Mouse (Mus musculus): ENCODE data around the gene Lars2.
A peak's percentile ranks its signal among the peaks of the same experiment; 100 is the strongest.

The Lars2 gene

DNA sequence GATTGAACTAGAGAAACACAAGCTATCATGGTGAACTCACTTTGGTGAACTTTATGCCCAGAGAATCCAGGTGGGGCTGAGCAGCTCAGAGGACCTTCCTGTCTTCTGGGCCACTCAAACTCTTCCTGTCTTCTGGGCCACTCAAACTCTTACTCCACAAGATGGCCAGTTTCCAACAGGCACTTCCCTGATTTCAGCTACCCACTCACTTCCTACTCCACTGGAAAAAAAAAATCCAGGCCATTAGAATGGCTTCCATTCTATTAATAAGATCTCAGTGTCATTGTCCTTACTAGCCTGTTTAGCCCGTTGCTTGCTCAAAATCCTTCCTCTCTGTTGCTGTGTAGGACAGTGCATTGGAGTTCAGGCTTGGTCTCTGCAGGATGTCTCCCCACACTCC lies 108.8 kb downstream of the Lars2 start:
- no peak for DNase-seq (ENCODE audit: low spot score in 2 of 2)

DNA sequence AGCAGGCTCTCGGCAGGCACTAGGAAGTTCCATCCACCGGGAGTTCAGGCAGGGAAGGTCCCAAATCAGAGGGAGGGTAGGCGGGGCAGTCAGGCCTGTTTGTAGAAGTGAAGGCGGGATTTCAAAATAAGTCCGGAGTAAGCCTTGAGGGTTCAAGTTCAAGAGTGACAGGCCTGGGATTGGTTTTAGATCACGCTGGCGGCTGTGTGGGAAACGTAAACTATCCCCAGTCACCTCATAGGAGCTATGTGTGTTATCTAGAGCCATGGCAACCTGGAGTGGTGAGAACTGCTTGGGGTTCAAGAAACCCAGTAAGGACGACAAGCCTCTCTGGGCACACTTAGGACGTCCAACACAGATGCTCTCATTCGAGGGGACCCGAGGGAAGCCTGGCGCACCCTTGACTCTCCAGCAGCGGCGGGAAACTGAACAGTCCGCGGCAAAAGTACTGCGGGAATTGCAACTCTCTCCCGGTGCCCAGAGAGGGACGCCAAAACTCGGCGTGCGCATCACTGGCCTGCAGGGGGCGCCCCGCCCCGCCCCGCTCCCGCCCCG lies 111.4 kb downstream of the Lars2 start:
- DNase-seq (ENCODE audit: low spot score in 2 of 2): peak; percentile 36 to 50

DNA sequence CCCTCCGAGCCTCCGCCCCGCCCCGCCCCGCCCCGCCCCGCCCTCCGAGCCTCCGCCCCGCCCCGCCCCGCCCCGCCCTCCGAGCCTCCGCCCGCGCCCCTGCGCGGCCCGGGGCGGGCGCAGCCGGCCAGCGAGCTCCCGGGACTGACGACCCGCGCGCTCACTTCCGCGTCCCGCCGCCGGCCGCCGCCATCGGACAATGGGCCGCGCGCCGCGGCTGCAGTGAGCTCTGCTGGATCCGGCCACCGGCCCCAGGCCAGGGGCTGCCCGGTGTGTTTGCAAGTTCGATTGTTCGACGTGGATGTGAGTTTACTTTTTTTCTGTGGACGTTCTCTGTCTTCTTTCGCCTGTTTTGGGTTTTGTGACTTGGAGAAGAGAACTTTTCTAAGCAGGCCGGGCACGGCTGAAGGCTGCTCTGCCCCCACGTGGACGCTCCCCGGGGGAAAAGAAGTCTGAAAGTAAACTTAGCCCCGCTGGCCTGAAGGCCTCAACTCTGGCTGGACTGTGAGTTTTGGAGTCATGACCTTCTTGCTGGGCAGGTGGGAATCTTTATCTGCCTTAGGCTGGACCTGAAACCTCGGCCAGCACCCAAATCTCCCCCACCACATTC lies 112.0 kb downstream of the Lars2 start, which contains the start of gene Limd1:
Gene Limd1 (plus strand): TSS at position 121 of the 610 bp plus-strand sequence.
- DNase-seq (ENCODE audit: low spot score in 2 of 2): peak; percentile 47 to 63

DNA sequence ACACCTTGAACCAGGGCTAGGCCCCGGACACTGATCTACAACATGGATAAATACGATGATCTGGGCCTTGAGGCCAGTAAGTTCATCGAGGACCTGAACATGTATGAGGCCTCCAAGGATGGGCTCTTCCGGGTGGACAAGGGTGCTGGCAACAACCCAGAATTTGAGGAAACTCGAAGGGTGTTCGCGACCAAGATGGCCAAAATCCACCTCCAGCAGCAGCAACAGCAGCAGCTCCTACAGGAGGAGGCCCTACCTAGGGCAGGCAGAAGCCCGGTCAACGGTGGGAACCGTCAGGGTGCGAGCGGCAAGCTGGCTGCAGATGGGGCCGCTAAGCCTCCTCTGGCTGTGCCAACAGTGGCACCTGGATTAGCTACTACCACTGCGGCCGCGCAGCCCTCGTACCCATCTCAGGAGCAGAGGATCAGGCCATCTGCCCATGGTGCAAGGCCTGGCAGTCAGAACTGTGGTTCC lies 112.5 kb downstream of the Lars2 start:
- DNase-seq (ENCODE audit: low spot score in 2 of 2): peak; percentile 20 to 22

DNA sequence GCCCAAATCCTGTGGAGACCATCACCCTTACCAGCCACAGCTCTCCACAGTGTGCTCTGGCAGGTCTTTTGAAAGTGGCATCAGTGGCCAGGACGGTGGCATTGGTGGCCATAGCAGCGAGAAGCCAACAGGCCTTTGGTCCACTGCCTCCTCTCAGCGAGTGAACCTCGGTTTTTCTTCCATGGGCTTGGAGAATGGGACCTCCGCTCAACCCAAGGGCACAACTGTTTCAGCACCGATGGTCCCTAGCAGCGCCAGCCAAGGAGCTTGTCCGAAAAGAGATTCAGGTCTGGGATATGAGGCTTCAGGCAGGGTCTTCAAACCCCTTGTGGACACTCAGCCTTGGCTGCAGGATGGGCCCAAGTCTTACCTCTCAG lies 113.1 kb downstream of the Lars2 start:
- no peak for DNase-seq (ENCODE audit: low spot score in 2 of 2)

DNA sequence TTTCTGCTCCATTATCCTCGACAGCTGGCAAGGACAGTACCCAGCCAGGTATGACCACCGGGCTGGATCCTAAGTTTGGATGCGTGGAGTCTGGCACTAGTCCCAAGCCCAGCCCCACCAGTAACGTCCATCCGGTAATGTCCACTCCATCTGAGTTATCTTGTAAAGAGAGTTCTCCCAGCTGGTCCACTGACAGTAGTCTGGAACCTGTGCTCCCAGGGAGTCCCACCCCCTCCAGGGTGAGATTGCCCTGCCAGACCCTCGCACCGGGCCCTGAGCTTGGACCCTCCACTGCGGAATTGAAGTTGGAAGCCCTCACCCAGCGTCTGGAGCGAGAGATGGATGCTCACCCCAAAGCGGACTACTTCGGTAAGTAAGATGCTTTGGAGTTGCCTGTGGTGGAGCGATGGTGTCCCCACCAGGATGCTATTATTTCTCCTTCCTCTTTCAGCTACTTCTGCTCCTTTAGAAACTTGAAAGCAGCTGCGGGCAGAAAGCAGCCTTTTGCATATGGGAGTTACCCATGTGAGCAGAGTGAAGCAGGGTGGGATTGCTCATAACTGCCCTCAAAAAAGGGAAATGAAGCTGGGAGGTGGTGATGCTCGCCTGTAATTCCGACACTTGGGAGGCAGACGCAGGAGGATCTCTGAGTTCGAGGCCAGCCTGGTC lies 113.7 kb downstream of the Lars2 start:
- DNase-seq (ENCODE audit: low spot score in 2 of 2): peak in 1 of 2 experiments; percentile 29

DNA sequence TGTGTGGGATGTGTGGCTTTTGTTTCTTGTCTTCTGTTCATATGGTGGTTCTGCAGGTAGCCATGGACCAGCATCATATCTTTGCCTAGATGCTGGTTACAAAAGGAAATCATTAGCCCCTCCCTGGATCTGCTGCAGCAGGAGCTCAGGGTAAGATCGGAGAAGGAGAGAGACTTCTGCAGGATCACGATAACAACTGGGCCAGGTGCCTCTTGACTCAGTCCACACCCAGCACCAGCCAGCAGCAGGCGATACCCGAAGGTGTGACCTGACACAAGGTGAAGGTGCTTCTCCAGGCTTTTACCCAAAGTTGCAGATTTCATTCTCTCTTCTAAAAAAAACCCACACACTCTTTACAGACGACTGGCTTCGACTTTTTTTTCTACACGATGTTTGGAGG lies 114.4 kb downstream of the Lars2 start:
- peak; percentile 16 to 23 for DNase-seq (ENCODE audit: low spot score in 2 of 2)

DNA sequence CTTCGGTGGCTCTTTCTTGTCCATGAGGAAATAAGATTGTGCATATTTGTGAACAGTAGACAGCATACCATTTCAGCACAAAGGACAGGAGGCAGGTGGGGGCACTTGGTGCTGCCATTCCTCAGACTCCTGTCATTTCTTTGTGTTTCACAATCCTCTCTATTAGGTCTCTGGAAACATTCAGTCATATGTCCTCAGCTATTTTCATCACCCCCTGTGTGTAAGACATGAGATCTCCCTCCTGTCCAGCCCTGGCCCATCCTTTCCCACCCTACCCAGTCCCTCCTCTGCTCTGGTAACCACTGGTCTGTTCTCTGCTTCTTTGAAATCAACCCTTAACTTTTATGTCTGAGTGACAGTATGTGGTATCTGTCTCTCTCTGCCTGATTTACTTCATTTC lies 116.9 kb downstream of the Lars2 start:
- no peak for DNase-seq (ENCODE audit: low spot score in 2 of 2)

DNA sequence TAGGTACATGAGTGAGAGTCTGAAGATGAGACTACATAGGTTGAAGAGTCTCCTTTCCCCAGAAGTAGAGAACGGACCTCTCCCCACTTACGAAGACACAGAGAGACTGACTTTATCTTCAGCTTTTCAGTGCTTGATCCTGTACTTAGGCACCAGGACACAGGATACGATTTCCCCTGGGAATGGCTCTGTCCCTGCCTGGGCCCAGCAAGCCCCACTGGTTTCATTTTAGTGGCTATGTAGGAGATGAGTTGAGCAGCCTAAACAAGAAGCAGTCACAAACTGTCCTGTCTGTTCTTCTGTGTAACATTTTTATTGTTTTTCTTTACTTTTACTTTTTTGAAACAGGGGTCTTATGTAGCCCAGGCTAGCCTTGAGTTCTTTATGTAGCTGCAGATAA lies 118.1 kb downstream of the Lars2 start:
- no peak for DNase-seq (ENCODE audit: low spot score in 2 of 2)

DNA sequence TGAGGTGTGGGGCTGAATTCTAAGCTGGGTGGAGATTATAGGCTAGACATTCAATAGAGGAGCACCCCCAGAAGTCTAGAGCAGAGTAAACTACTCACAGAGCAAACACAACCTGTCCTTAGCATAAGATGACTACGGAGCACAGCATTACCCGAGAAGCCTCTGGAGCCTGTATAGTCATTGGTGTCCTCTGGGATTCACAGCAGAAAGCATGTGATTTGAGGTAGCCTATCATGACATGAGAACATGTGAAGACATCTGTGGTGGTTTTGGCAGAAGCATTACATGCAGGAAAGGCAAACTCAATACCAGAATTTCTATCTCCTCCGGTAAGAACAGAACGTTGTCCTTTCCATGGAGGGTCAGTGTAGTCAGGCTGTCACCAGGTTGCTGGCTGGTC lies 118.8 kb downstream of the Lars2 start:
- DNase-seq (ENCODE audit: low spot score in 2 of 2): no peak

DNA sequence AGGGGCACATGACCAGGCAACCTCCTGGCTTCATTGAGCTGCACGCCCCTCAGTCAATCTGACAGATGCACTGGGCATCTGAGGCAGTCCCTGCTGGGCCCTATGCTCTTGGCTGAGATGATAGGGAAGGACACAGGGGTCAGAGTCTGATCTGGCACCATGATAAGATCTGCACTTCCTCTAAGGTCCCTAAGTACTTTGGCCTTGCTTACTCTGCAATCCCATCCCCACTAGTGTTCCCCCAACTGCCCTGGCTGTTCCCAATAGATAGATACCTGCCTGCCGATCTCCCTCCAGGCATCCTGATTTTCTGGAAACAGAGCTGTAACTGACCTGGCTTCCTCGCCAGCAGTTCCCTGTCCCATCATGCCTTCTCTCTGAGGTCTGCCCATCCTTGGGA lies 119.9 kb downstream of the Lars2 start:
- no peak for DNase-seq (ENCODE audit: low spot score in 2 of 2)

DNA sequence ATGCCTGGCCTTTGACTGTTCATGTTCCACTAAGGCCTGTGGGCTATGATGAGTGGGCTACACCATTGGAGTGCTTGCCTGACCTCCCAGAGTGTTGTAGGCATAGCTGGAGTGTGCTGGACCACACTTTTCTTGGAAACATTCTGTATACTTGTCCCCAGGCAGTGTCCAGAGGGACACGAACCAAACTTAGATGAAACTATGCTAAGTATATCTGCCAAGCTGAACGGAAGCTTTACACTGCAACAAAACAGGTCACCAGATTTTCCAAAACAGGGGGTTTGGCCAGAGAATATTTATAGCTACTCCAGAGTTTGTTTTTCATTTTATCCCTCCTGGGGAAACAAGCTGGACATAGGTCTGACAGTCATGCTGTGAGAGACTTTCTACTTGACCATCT lies 122.3 kb downstream of the Lars2 start:
- no peak for DNase-seq (ENCODE audit: low spot score in 2 of 2)

DNA sequence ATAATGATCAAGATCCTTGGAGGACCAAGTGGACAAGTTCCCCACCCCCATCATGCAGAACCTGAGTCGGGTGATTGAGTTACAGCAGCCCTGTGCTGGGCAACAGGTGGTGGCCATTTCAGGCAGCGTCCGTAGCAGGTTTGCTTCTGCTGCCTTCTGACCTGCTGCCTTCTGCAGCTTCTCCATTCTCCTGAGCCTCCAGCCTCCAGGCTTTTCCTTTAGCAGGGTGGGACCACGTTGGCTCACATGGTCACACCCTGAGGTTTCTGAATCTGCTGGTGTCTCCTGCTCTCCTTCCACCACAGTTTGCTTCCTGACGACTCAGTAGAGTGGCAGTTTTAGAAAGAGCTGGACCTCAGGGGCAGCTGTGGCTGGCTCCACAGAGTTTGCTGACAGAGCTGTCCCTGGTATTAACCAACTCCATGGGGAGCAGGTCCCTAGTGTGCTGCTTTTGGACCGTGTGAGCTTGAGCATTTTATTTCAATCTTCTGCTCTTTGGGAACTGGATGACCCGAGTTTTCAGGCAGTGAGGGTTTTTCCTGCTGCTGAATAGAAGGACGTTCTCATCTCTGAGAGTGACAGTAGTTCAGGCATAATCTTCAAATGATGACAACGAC lies 123.1 kb downstream of the Lars2 start:
- no peak for DNase-seq (ENCODE audit: low spot score in 2 of 2)

DNA sequence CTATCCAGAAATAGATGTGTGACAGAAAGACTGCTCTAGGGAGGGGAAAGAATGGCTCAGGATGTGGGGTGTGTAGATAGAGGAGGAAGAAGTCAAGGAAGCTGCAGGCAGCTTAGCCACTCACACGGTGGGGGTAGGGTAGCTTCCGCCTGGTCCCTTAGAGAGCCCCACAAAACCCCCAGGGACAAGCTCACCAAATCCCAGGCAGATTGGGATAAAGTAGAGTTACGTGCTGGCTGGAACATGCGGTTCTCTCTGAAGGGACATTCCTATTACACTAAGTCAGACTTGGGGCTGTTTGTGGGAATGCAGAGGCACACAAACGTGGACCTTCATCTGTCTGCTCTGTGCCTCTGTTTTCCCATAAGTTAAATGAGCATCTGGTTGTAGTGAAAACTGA lies 124.2 kb downstream of the Lars2 start:
- DNase-seq (ENCODE audit: low spot score in 2 of 2): no peak

DNA sequence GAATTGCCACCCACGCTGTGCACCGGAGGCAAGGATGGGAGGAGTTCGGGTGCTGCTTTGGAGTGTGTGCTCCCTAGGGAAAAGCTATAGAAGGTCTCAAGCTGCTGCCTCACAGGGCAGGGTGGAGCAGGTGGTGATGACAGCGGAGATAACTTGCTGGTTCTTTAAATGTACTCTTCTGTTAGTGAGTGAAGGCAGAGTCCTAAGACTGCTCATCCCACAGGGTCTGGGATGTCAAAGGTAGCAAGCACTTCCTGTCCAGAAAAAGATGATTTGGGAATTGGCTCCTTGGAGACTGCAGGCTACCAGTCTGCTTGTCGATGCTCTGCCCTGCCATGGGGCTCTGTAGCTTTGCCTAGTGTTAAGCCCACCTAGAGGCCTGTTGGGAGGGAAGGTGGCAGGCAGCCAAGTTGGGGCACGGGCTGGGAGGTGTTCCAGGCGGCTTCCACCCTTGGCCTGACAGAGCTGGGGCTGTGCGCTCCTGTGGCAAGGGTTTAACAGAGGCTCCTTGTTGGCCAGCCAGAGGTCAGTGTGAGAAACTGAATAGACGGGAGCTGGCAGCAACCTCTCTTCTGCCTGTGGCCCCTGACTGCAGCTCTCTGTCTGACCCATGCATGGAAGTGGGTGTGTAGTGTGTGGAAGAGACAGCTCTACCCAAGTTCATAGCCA lies 125.3 kb downstream of the Lars2 start:
- DNase-seq (ENCODE audit: low spot score in 2 of 2): no peak

DNA sequence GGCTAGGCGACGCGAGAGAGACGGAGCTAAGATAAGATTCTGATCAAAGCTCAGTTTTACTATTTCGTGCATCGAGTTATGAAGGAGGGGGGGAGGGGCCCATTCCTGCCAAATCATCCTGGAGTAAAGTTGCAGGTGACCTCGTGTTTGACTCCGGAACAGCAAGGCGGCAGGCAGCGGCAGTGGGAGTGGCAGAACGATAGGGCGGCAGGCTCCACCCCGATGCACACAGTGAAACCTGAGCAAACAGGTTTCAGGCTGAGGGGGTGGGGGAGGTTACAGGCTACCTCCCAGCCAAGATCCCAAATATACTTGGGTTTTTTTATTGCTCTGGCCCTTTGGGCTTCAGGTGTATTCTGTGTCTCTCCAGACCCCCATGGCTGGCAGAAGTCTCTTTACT lies 129.9 kb downstream of the Lars2 start:
- no peak for DNase-seq (ENCODE audit: low spot score in 2 of 2)

DNA sequence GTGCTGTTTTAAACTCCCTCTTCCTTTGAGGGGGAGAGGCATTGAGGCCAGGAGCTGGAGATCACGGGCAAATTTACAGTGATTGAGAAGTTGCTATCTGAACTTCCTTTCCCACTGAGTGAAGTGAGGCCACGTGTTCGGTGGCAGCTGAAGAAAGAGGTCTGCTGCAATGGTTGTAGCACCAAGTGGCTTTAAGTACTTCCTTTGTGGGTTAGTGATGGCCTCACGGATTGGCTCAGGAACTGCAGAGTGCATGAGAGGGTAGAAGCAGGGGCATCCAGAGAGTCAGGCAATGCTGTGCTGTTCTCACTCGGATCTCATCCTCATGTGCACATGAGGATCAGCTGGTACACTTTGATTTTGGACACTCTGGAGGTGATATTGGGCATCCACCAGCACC lies 131.2 kb downstream of the Lars2 start:
- no peak for DNase-seq (ENCODE audit: low spot score in 2 of 2)

DNA sequence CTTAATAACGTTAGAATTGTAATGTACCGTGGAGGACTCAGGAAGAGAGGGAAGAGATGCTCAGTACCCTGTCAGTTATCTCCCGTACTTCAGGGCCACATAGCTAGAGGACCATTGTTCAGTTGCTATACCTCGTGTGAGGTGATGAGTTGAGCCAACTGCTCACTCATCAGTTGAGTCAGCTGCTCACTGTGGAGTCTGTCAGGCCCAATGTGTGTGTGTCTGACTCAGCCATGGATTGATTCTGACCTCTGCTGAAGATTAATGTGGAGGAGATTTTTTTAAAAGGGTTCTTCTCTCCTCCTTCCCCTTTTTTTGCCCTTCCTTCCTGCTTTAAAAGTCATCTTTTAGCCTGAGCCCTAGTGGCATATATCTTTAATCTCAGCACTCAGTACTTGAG lies 133.8 kb downstream of the Lars2 start:
- DNase-seq (ENCODE audit: low spot score in 2 of 2): no peak

DNA sequence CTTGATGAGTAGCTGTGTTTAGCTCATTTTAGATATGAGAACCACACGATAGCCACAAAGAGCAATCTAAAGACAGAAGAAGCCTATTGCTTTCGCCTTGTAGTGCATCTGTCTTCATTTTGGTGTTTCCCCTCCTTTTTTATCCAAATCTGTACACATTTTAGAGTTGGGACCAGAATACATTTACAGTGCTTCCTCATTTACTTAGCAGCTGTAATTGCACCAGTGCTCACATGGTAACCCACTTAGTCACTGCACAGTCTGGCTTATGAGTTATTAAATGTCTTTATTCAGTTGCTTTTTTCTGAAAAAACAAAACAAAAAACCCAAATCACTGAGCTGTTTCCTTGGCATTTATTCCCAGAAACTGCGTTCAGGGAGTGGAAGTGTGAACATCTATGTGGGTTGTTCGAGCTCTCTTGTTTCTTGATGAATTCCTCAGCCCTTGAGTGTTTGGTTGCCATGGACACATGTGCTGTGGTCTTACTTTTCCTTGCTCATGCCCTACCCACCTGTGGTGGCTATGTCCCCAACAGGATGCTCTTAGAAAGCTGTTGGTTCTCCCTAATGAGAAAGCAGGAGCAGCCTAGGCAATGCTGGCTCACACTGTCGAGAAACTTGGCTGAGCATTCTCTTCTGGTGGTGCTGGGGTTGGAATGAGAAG lies 136.6 kb downstream of the Lars2 start:
- no peak for DNase-seq (ENCODE audit: low spot score in 2 of 2)

DNA sequence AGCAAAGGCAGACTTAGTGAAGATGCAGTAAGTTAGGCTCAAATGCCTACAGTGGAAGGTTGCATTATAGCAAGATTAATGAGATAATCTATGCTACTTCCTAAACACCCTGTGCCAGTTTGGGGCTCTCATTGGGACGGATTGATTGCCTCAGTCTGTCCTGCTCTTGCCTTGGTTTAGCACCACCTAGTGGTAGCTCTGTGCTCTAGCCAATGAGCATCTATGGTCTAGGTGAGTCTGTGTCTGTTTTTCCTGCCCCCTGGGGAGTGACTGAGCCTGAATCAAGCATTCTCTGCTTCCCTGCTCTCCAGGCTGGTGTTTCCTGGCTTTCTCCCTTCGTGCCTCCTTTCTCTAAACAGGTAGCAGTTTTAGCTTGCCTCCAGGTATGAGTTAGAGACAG lies 137.6 kb downstream of the Lars2 start:
- peak; percentile 27 to 49 for DNase-seq (ENCODE audit: low spot score in 2 of 2)

DNA sequence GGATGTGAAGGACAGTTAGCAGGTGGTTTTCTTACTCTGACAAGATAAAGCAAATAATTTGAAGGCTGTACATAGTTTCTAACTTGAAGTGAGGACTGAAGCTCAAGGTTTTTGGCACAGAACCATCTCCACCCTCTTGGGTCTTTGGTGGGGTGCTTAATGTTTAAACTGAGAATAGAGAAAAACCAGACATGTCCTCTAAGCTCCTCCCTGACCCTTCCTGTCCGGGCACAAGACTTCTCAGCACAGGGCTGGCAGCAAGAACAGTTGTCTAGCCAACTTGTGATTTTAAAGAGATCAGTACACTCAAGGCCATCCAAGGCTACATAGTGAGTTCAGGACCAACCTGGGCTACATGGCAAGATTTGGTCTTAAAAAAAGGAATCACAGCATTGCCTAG lies 138.9 kb downstream of the Lars2 start:
- DNase-seq (ENCODE audit: low spot score in 2 of 2): no peak

Measured in spleen, postnatal 14 days (tissue).